Mouse (Mus musculus) layer of hippocampus, postnatal 10 days (tissue): ENCODE results near the gene Purb. TPM values are rescaled to one million over a fixed set of nuclear protein-coding genes. Genes with fewer than 3 reads are reported as not detected.

ENCODE experiments used
- DNase-seq, 2 experiments: peaks; one replicate each; pipeline ENCODE4 v3.0.0; 2021; ENCODE audit warnings: low spot score in 2 of 2
- long read RNA-seq: library from polyadenylated mRNA; stranded (forward); transcript quantifications from one replicate; pipeline ENCODE4 v2.0.0, GENCODE M21; 2023
- total RNA-seq, 2 experiments: library from RNA; stranded (reverse); gene quantifications; 2 replicates each; pipeline ENCODE4 v1.2.3; 2021

Gene Purb
- total RNA-seq = 100 to 1,000 TPM; 249 to 250 TPM
- long read RNA-seq, full-length matches to known transcripts = 227 of 227 reads
- long read RNA-seq, partial matches to known transcripts = 0 of 227 reads
- long read RNA-seq, other reads (novel, unspliced or antisense) = 0 of 227 reads

DNA sequence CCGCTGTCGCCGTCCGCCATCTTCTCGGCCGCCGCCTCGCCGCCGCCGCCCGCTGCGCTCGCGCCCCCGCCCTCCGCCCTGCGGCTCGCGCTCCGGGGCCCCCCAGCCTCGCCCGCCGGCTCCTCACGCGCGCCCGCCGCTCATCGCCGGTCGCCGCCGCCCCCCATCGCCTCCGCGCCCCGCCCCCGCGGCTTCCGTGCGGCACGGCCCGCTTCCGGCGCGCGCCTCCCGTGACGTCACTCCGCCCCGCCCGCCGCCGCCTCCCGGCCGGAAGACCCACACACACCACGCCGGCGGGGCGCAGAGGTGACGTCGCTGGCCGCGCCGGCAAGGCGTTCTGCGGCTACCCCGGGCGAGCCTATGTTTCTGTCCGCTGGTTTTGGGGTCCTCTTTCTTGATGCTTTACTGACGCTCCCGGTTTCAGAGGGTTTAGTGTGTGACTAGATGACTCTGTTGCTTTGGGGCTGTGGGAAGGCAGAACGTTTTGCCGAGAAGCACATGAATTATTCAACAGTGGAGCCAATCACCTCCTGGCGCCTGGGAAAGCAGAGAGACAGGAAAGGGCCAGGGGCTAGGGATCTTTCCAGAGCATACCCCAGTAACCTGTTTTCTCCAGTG, at the start of gene Purb:
Purb (minus strand) TSS at position 51 of the 618 bp plus-strand sequence.
- peak; percentile 91 to 96 for DNase-seq

DNA sequence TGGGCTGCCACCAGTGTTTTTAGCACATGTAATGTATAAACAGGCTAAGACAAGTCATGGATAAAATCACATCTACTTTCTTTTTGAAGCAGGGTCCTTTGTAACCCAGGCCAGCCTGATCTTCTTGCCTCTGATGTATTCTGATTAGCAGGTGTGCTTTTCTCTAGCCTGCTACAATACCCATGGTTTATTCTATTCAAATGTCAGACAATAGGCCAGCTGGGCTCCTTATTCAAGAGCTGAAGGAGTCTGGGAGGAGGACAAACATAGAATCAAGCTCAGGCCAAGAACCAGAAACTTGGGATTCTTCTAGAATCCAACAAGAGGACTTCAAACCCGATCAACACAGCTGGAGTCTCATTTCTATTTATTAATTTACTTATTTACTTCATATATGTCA, 49.5 kb upstream of the Purb start:
- DNase-seq = no peak

DNA sequence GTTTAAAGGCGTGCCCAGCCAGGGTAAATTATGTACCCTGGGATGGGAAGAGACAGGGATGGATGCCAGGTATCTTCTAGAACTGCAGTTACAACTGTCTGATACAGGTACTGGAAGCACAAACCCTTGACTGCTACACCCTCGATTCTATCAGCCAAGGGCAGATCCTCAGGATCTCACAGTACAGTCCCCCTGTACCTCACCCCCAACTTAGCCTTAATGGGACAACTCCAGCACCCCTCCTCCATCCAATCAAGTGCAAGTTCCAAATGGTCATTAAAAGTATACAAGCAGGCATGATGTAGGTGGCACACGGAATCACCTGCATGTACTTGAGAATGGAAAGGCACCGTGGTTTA, 49.1 kb upstream of the Purb start:
- DNase-seq = no peak

DNA sequence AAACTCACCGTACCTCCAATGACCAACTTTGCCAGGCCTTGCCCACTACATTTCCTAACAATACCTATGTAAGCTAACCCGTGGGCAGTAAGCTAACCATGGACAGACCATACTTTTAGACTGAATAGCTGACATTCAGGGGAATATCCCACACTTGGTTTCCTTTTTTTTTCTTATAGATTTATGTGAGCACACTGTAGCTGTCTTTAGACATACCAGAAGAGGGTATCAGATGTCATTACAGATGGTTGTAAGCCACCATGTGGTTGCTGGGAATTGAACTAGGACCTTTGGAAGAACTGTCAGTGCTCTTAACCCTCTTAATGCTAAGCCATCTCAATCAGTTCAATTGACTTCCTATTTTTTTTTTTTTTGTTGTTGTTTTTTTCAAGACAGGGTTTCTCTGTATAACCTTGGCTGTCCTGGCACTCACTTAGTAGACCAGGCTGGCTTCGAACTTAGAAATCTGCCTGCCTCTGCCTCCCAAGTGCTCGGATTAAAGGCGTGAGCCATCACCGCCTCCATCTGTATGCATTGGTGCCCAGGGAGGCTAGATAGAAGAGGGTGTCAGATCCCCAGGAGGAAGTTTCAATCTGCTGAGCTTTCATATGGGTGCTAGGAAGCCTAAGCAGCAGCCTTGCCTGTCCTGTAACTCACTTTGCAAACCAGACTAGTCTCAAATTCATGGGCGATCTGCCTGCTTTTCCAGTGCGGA, 48.6 kb upstream of the Purb start:
- no peak for DNase-seq

DNA sequence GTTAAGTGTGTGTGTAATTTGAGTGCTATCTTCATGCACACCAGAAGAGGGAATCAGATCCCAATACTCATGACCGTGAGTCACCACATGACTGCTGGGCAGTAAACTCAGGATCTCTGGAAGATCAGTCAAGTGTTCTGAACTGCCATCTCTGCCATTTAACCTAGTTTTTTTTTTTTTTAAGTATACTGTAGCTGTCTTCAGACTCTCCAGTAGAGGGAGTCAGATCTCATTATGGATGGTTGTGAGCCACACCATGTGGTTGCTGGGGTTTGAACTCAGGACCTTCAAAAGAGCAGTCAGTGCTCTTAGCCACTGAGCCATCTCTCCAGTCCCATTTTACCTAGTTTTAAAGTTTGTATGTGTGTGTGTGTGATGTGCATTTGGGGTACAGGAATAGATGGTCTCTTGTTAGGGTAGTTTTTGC, 48.0 kb upstream of the Purb start:
- no peak for DNase-seq

DNA sequence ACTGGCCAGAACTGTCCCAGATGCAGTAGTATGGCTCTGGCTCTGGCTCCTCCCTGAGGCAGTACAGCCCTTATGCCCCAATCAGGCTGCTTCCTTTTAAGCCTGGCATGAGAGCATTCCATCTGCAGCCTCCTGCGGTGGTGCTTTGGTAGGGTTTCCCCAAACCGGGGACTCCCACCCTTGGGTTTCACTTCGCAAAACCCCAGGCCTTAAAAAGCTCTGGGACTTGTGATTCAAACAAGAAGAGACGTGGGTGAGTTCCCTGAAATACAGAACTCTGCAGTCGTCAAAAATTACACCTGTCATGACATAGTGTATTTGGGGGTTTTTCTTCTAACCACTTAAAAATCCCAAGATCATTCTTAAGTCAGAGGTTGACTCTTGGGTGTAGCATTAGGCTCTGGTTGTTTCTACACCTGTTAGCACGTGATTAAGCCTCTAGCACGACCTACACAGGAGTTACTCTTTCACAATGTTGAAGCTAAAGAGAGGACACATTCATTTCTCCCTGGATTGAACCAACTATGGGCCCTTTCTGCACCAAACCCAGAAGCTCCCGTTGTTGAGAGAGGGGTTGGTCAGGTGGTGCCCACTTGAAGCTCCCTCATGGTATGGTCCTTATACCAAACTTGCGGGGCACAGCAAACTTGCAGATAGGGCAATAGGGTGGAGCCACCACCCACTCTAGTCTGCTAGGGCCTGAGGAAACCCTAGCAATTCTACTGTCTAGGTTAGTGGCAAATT, 47.2 kb upstream of the Purb start:
- no peak for DNase-seq

DNA sequence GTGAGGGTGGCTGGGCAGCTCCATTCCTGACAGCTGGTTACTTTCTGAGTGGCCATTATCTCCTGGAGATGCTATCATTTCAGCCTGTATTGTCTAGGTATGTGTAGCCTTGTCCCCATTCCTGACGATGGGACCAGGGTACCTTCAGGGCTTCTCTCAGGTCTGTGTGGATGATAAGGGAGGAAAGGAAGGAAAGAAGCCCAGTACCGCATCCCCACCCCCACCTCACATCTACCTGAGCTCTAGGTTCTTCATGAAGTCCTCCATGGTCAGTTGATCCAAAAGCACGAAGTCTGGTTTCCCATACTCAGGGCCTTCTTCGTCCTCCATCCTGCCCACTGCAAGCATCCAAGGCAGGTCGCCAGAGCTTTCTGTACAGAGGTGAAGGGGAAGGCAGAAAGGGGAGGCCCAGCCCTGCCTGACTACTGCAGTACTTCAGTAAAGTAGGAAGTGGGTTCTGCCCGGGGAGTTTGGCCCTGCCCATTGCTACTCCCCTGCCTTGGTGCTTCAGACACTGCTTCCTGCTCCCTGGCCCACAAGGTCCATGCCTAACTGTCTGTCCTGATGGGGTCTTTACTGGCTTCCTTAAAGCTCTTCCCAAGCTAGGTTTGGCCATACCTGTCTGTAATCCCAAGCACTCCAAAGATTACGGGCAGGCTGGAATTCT, 44.9 kb upstream of the Purb start, which contains the start of gene Myo1g:
Myo1g (minus strand) TSS at position 459 of the 667 bp plus-strand sequence.
- no peak for DNase-seq

DNA sequence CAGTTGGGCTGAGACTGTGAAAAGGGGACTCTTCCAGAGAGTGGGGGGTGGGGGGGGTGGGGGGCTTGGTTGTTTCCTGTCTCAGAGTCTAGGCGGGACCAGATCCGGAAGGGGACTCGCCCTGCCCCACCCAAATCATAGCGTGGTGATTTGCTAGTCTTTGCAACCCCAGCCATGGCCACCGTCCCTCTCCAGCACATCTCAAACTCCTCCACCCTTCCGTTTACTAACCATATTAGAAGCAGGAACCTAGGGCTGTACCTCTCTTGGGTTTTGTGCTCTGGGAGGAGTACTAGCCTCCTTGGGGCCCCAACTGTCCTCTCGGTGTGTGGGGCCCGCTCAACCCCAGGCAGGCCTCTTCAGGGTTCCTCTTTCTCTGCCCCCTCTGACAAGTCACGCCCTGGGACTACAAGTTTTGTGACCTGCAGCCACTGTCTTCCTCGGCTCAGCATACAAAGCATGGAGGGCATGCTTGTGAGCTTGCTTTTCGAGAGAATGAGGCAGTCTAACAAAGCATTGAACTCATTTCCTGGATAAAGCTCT, 43.8 kb upstream of the Purb start:
- DNase-seq = no peak

DNA sequence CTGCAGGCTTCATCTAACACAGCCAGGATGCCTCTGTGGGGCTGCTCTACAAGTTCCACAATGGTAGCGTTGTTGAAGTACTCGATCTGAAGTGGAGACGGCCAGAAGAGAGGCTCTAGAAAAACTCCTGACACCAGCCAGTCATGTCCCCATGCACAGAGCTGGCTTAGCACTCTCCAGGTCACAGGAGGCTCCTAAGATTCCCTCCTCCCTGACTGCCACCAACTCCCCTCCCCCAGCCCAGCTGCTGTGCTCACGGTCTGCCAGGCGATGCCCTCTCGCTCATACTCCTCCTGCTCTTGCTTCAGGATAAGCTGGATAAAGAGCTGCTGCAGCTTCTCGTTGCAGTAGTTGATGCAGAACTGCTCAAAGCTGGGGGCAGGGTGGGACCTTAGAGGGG, 39.1 kb upstream of the Purb start:
- no peak for DNase-seq

DNA sequence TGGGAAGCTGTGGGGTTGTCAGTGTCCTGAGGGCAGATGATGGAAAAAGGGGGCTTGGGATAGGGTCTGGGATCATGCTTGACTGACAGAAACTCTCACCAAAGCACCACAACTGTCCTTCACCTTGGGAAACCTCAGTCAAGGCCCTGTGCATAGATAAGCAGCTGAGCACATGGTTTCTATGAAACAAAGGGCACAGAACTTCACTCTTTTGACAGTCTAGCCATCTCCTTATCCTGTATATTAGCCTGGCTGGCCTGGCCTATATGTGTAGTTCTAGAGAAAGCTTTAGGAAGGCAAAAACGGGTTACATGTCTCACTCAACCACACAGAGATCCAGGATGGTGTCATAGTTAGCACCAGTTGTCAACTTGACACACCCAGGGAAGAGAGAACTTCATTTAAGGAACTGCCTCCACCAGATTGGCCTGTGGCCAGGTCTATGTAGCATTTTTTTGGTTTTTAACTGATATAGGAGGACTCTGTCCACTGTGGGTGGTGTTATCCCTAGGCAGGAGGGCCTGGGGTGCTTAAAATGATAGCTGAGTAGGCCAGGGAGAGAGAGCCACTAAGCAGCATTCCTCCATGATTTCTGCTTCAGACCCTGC, 32.7 kb upstream of the Purb start:
- DNase-seq = no peak

DNA sequence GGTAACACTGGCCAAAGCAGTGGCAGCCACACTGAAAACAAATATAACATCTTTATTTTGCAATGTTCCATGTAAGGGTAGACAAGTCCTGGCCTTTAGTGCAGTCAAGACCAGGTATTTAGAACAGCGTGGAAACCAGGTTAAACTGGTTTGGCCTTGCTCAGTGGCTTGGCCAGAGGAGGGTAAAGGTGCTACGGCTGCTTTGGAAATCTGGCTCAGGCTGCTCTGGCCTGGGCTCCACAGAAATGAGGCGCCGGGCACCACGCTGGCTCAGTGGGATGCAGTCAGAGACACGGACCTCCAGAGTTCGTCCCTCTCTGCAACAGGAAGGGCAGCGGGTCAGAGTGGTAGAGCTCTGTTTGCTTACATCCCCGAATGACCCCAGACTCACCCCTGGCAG, 30.8 kb upstream of the Purb start:
- no peak for DNase-seq

DNA sequence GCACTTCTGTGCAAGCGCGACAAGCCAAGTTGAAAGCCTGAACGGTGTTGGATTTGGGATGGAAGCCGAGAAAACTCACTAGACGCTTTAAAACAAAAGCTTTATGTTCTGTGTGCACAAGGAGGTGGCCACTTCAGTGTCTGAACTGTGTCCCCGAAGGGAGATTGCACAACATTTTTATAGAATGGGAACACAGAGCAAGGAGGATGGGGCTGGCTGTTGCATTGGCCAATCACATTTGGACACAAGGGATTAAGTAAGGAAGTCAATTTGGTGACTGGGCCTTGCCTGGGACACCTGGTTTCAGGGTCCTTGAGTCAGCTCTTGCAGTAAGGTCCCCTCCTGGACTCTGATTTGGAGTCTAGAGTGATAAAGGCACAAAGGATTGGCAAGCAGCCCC, 29.0 kb upstream of the Purb start:
- DNase-seq = no peak

DNA sequence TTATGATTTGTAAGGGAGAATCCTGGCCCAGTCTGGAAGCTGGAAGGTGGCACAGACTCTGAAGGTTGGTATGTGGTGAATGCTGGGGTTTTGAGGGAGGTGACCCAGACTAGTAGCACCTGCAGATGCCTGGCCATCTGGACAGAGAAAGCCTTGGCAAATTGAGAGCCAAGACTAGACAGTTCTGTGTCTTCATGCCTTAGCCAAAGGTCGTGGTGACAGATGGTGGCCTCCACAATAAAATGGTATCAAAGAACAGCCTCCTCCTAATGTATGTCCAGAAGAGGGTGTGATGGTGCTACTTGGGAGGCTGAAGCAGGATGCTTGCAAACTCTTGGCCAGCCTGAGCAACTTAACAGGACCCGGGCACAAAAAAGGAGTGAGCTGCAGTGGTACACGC, 28.5 kb upstream of the Purb start:
- DNase-seq = no peak

DNA sequence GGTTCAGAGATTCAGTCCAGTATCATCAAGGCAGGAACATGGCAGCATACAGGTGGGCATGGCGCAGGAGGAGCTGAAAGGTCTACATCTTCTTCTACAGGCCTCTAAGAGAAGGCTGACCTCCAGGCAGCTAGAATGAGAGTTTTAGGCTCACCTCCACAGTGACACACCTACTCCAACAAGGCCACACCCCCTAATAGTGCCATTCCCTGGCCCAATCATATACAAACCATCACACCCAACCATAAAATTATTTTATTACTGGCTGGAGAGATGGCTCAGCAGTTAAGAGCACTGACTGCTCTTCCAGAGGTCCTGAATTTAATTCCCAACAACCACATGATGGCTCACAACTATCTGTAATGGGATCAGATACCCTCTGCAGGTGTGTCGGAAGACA, 26.8 kb upstream of the Purb start:
- DNase-seq = no peak

DNA sequence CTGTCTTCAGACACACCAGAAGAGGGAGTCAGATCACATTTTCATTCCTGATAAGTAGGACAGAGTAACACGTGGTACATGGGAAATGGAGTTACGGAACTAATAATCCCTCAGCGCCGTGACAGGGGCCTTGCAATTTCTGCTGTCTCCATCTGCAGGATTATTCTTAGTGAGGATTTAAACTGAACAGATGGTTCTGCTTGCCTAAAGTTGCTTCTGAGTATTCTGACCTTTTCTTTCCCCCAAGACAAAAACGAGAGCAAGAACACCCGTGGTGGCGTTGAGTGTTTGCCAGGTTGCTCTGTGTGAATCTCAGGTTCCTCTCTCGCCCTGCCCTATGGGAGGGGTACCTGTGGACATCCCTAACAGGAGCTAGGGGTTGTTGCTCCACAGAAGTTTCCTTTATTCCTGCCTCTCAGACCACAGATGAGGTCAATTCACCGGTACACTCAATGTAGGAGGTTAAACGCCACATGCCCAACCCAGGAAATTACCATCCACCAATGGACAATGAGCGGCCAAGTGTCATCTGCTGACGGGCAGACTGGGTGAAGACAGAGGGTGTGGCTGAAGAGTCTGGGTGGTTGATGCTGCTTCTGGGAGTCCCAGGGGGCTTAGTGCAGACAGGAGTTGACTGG, 21.7 kb upstream of the Purb start:
- DNase-seq = no peak

DNA sequence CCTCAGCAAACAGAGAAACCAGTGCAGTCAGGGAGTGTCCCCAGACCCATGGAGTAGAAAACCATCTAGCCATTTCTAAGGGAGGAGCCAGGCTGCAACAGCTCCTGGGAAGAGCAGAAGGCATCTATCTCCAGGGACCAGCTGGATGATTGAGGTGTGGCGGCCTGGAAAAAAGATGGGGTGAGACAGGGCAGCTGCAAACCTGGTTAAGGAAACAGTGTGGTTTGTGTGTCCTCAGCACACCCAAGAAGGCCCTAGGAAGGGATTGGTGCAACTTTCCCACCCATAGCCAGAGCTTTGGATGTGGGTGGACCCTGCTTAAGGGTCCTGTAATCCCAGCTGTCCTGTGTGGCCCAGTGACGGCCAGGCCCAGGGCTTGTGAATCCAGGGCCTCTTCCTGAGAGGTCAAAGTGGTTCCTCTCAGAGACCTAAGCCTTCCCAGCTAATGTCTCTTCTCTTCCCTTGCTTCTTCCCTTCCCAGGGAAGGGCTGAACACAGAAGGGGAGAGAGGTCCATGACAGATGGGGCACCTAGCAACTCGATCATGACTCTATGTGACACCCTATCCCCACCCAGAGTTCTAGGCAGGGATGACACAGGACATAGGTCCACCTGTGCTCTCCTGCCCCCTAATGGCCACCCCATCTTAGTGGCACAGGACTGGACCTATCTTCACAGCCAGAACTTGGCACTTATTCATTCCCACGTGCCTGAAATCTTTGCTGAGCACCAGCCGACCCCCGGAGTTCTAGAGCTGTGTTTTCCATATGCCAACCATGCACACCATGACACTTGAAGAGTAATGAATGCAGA, 14.2 kb upstream of the Purb start:
- peak in 1 of 2 experiments; percentile 44 for DNase-seq

DNA sequence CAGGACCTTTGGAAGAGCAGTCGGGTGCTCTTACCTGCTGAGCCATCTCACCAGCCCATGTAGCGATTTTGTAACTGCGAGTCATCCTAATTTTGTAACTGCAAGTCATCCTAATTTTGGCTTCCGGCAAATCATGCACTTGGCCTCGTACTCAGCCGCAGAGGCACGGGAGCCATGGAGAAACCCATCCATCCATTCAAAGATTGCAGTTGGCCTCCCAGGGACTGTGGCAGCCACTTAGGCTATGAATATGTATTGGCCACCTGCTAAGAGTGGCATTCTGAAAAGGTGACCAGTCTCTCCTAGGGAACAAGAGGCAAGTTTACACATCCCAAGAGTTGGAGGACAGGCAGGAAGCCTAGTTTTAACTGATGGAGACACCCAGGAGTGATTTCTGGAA, 13.5 kb upstream of the Purb start:
- no peak for DNase-seq

DNA sequence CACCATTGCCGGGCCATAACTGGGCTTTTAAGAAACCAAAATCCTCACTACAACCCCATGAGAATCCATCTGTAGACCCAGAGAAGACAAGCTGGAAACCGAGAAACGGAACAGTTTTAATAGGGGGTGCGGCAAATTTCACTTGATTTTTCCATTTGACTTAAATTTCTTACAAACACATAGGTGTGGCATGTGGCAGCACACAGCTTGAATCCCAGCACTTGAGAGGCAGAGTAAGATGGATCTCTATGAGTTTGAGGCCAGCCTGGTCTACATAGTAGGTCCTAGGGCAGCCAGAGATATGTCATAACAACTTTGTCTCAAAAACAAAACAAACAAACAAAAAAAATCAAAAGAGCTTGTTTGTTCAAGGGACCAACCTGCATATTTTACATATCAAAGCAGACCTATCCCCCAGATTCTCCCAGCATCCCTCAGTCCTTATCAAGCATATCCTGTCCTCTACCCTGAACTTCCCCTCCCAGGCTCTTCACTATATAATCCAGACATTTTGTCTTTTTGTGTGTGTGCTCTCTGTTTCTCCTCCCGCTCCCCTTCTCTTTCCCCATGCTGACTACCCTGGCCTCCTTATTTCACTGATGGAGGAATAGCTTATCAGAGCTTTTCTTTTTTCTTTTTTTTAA, 12.4 kb upstream of the Purb start:
- no peak for DNase-seq

DNA sequence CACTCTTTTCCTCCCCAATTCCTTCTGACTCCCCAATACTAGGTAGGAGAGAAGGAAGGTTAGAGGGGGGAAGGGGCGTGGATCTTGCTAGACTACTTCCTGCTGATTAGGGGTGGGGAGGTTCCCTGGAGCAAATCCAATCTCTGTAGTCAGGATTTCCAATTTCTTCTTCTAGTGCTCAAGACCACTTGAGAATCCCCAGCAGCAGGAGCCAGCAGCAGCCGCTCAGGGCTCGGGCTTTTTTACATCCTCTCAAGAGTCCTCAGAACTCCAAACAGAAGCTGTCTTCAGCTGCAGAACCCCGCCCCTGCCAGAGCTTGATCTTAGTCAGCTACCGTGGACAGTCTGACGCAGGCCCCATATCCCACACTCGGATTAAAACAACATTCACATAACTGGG, 11.8 kb upstream of the Purb start:
- DNase-seq = no peak
